Mouse (Mus musculus): Measurements from ENCODE around the gene Mgat4e. TPM values are rescaled to one million over a fixed set of nuclear protein-coding genes. Genes with fewer than 3 reads are reported as not detected.
A peak's percentile ranks its signal among the peaks of the same experiment; 100 is the strongest.

Mgat4e gene
- polyA plus RNA-seq, 1 experiment from 2014 or later, result not detected

DNA sequence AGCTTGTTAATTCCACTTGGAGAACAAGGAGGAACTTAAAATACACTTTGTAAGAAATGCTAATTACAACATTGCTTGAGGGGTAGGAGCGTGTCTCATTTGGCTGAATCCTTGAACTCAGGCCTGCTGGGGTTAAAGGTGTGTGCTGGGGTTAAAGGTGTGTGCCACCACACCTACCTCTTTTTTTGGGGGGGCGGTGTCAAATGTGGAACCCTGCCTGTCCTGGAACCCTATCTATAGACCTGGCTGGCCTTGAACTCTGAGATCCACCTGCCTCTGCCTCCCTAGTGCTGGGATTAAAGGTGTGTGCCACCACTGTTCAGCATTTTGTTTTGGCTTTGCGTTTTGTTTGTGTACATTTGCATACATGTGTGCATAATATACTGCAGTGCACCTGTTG, 14.2 kb upstream of the Mgat4e start:
- H3K9ac ChIP-seq, result no peak overlapping the region
- H3K27me3 ChIP-seq (replicated peaks), result no peaks in the 10 kb centered on the region
- 80% methylated on average over 3 of the region's 3 CpGs for WGBS (ENCODE audit: insufficient replicate concordance)
- H3K4me3 ChIP-seq, result no peak overlapping the region
- ATAC-seq, result no peak
- no peak overlapping the region for H3K4me2 ChIP-seq
- peaks cover 59% of the 10 kb centered on the region for H3K4me1 ChIP-seq
- H3K36me3 ChIP-seq, result no peaks in the 10 kb centered on the region
- H3K27ac ChIP-seq, result no peak overlapping the region
- H3K9me3 ChIP-seq (replicated peaks), result no peaks in the 10 kb centered on the region

DNA sequence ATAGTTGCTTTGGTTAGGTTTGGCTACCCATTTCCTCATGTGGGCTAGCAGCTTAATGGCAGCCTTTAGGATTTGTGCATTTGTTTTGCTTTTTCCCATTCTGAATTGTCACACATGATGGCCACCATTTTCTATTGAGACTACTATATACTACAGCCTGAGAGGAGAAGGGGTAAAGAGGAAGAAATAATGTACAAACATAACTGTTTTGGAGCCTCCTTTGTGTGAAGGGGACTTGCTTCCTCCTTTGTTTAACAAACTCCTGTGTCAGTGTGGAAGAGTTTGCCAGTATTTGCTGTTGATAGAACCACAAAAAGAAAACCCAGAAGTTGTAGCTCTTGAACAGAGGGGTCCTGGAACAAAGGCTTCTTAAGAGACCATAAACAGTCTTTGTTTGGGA, 13.0 kb upstream of the Mgat4e start:
- Histone ChIP-seq H3K27me3 (replicated peaks) (no peaks in the 10 kb centered on the region), H3K9ac (no peak overlapping the region), H3K4me3 (peak overlapping the region; percentile 89), H3K27ac (peak overlapping the region; percentile 63; the same call in 1 of the 2 replicates), H3K4me1 (peaks cover 50% of the 10 kb centered on the region), H3K4me2 (peak overlapping the region; percentile 98), H3K9me3 (replicated peaks) (no peaks in the 10 kb centered on the region), H3K36me3 (no peaks in the 10 kb centered on the region)
- no peak for ATAC-seq

GRCm38 (mm10) chr1:134561770-134562143, 12.3 kb upstream of the Mgat4e start:
- Histone ChIP-seq H3K27ac (peak overlapping the region; percentile 81), H3K4me3 (peak overlapping the region; percentile 89), H3K4me2 (peak overlapping the region; percentile 98), H3K27me3 (replicated peaks) (no peaks in the 10 kb centered on the region), H3K9ac (peak overlapping the region; percentile 95), H3K36me3 (no peaks in the 10 kb centered on the region), H3K9me3 (replicated peaks) (no peaks in the 10 kb centered on the region), H3K4me1 (peaks cover 53% of the 10 kb centered on the region)
- 10% methylated on average over 7 of the region's 7 CpGs for WGBS (ENCODE audit: insufficient replicate concordance)
- ATAC-seq, result no peak

DNA sequence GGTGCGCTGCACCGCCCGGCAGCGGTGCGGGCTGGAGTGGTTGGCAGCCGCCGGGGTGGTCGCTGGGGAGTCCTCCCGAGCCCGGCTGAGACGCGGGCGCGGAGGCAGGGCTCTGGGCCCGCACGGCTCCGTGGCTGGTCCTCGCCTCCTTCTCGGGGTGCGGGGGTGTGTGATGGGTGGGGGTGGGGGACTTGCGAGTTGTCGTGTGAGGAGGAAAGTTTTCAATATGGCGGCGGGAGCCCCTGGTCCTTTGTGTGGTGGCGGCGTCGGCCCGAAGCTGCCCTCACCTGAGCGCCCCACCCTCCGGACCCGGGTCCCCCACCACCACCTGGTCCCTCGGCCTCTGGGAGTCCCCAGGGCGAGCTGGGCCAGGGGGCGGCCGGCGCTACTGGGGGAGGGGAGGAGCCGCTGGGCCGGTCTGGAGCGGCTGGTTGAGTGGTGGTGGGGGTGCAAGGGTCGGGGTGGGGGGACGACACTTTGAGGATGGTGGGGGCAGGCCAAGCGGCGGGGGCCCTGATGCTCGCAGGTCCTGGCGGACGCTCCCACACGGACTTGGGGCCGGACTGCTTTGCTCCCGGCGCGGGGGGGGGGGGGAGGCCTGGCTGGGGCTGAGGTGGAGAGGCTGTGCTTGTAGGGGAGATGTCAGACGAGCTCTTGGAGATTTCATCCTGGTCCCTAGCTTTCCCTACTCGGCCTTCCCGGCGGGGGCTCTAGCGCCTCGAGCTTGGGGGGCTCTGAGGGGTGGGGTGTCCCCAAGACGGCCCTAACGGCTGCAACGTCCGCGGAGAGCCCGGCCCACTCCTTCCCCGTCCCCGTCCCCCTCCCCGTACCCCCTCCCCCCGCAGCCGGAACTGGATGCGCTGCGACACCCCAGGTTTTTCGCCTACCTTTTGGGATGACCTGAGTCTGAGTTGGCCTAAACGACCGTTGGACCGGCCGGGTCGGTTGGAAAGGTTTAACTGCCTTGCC, 11.6 kb upstream of the Mgat4e start:
- WGBS (ENCODE audit: insufficient replicate concordance), result under 1% methylated on average over 51 of the region's 76 CpGs
- Histone ChIP-seq H3K4me3 (peak overlapping the region; percentile 89), H3K27me3 (replicated peaks) (no peaks in the 10 kb centered on the region), H3K9me3 (replicated peaks) (no peaks in the 10 kb centered on the region), H3K9ac (peak overlapping the region; percentile 95), H3K36me3 (no peaks in the 10 kb centered on the region), H3K4me1 (peaks cover 57% of the 10 kb centered on the region), H3K27ac (peak overlapping the region; percentile 81), H3K4me2 (peak overlapping the region; percentile 98)
- peak; percentile 21; the same call in 1 of the 2 replicates for ATAC-seq

DNA sequence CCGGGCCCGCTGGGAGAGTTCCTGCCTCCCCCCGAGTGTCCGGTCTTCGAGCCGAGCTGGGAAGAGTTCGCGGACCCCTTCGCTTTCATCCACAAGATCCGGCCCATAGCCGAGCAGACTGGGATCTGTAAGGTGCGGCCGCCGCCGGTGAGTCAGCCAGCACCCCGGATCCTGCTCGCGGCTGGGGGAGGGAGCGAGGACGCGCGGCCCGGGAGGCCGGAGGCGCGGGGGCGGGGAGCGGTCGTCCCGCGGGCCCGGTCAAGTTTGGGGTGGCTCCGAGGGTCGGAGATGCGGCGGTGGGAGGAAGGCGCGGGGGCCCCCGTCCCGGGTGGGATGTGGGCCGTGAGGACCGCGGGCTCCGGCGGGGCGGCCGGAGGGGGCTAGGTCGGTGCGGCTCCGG, 10.9 kb upstream of the Mgat4e start:
- peaks cover 60% of the 10 kb centered on the region for H3K4me1 ChIP-seq
- no peaks in the 10 kb centered on the region for H3K9me3 ChIP-seq (replicated peaks)
- ATAC-seq, result peak; percentile 43; the same call in 1 of the 2 replicates
- H3K36me3 ChIP-seq, result no peaks in the 10 kb centered on the region
- peak overlapping the region; percentile 95 for H3K9ac ChIP-seq
- H3K27ac ChIP-seq, result peak overlapping the region; percentile 81
- 1% methylated on average over 49 of the region's 50 CpGs for WGBS (ENCODE audit: insufficient replicate concordance)
- no peaks in the 10 kb centered on the region for H3K27me3 ChIP-seq (replicated peaks)
- peak overlapping the region; percentile 98 for H3K4me2 ChIP-seq
- H3K4me3 ChIP-seq, result peak overlapping the region; percentile 89

DNA sequence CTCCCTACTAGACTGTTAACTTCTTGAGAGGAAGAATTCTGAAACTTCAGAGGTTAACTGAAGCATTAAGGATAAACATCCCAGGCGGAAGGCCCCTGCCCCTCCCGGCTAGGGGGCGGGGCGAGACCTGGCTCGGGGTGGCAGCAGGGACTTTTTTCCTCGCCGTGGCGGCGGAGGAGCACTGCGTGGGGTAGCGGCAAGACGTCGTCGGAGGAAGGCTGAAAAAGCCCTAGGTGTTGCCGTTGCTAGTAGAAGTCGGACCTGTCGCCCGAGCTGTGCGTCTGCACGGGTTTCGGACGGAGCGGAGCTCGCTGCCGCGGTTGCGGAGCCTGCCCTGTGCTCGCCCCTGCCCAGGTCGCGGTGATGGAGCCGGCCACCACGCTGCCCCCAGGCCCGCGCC, 10.5 kb upstream of the Mgat4e start, which contains the start of gene Kdm5b:
Kdm5b (plus strand) TSS at position 196 of the 400 bp plus-strand sequence.
- peak within 1 kb of the TSS; percentile 98 for H3K4me2 ChIP-seq
- peak within 1 kb of the TSS; percentile 89 for H3K4me3 ChIP-seq
- no peaks in the 10 kb centered on the region for H3K9me3 ChIP-seq (replicated peaks)
- peak; percentile 13; the same call in 1 of the 2 replicates for ATAC-seq
- WGBS (ENCODE audit: insufficient replicate concordance), result under 1% methylated on average over 34 of the region's 34 CpGs
- peak within 1 kb of the TSS; percentile 81 for H3K27ac ChIP-seq
- H3K4me1 ChIP-seq, result peaks cover 60% of the 10 kb centered on the region
- H3K27me3 ChIP-seq (replicated peaks), result no peaks in the 10 kb centered on the region
- H3K9ac ChIP-seq, result peak within 1 kb of the TSS; percentile 95
- H3K36me3 ChIP-seq, result no peaks in the 10 kb centered on the region

- H3K4me3 ChIP-seq, result no peak overlapping the region; the same call in 1 of the 2 replicates
- H3K36me3 ChIP-seq, result no peaks in the 10 kb centered on the region
- no peaks in the 10 kb centered on the region for H3K27me3 ChIP-seq (replicated peaks)
- no peak for ATAC-seq
- H3K9me3 ChIP-seq (replicated peaks), result no peaks in the 10 kb centered on the region
- H3K9ac ChIP-seq, result no peak overlapping the region
- peaks cover 58% of the 10 kb centered on the region for H3K4me1 ChIP-seq
- no peak overlapping the region for H3K4me2 ChIP-seq
- WGBS (ENCODE audit: insufficient replicate concordance), result 77% methylated on average over 3 of the region's 3 CpGs
- H3K27ac ChIP-seq, result peak overlapping the region; percentile 81; the same call in 1 of the 2 replicates
Measured at GRCm38 (mm10) chr1:134559226-134559625, 9.7 kb upstream of the Mgat4e start.

- 69% methylated on average over 5 of the region's 5 CpGs for WGBS (ENCODE audit: insufficient replicate concordance)
- Histone ChIP-seq H3K27me3 (replicated peaks) (no peaks in the 10 kb centered on the region), H3K4me2 (no peak overlapping the region), H3K9me3 (replicated peaks) (no peaks in the 10 kb centered on the region), H3K4me1 (peaks cover 53% of the 10 kb centered on the region), H3K9ac (no peak overlapping the region), H3K36me3 (no peaks in the 10 kb centered on the region), H3K4me3 (no peak overlapping the region), H3K27ac (no peak overlapping the region)
- no peak for ATAC-seq
Measured at GRCm38 (mm10) chr1:134558511-134558910, 9.0 kb upstream of the Mgat4e start.

DNA sequence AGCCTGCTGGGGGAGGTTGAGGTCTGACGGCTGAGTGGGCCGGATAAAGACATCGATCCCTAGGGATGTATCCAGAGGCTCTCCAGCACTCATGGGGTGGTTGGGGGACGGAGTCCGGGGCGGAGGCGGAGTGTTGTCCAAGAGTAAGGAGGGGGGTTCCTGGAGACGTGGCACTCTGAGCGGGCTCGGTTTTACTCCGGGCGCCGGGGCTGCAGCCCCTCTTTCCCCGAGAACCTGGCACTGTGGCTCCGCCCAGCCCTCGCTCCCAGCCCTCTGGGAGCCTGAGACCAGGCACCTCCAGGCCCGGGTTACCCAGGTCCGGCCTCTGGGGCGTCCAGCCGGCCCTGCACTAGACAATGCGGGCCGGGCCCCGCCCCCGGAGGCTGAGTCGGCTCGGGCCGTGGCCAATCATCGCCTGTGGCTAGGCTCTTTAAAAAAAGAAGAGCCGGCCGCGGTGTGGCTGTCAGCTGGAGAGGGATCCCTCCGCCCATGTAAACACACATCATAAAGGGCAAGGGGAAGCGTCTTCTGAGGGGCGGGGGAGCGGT, 7.3 kb upstream of the Mgat4e start:
- Histone ChIP-seq H3K4me1 (peaks cover 44% of the 10 kb centered on the region), H3K4me2 (peak overlapping the region; percentile 99), H3K9me3 (replicated peaks) (no peaks in the 10 kb centered on the region), H3K27me3 (replicated peaks) (no peaks in the 10 kb centered on the region), H3K4me3 (peak overlapping the region; percentile 73), H3K27ac (peak overlapping the region; percentile 73), H3K9ac (peak overlapping the region; percentile 74), H3K36me3 (no peaks in the 10 kb centered on the region)
- 0% methylated on average over 35 of the region's 35 CpGs for WGBS (ENCODE audit: insufficient replicate concordance)
- peak; percentile 93 for ATAC-seq

GRCm38 (mm10) chr1:134555871-134556670, 6.6 kb upstream of the Mgat4e start:
- H3K9me3 ChIP-seq (replicated peaks), result no peaks in the 10 kb centered on the region
- H3K27ac ChIP-seq, result peak overlapping the region; percentile 73
- no peaks in the 10 kb centered on the region for H3K27me3 ChIP-seq (replicated peaks)
- H3K9ac ChIP-seq, result peak overlapping the region; percentile 74
- H3K4me2 ChIP-seq, result peak overlapping the region; percentile 99
- H3K4me3 ChIP-seq, result peak overlapping the region; percentile 73
- WGBS (ENCODE audit: insufficient replicate concordance), result 3% methylated on average over 46 of the region's 46 CpGs
- ATAC-seq, result peak; percentile 8; the same call in 1 of the 2 replicates
- H3K4me1 ChIP-seq, result peaks cover 37% of the 10 kb centered on the region
- H3K36me3 ChIP-seq, result no peaks in the 10 kb centered on the region

GRCm38 (mm10) chr1:134555240-134555870, 5.9 kb upstream of the Mgat4e start:
- no peak for ATAC-seq
- H3K27ac ChIP-seq, result no peak overlapping the region
- WGBS (ENCODE audit: insufficient replicate concordance), result 30% methylated on average over 13 of the region's 13 CpGs
- H3K36me3 ChIP-seq, result no peaks in the 10 kb centered on the region
- peak overlapping the region; percentile 73 for H3K4me3 ChIP-seq
- no peaks in the 10 kb centered on the region for H3K27me3 ChIP-seq (replicated peaks)
- peak overlapping the region; percentile 74; the same call in 1 of the 2 replicates for H3K9ac ChIP-seq
- H3K4me2 ChIP-seq, result peak overlapping the region; percentile 99
- H3K4me1 ChIP-seq, result peaks cover 30% of the 10 kb centered on the region
- no peaks in the 10 kb centered on the region for H3K9me3 ChIP-seq (replicated peaks)
